12 mouse cellular contexts compared by ENCODE assay signal in the genomic region with DNA sequence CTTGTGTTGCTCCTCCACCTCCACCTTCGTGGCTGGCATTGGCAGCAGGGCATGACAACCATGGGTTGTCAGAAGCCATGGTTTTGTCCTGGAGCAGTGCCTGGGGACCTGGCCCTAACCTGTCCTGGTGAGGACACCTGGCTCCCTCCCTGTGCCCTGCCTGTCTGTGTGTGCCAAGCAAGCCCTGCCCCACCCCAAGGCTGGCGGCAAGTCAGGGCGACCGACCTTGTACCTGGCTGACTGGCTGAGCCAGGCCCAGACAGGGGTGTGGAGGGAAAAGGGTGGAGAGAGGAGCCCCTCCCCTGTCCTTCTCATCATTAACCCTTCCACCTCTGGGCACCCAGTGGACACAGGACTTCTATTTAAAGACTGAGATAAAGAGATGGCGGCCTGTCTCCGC. TPM values are rescaled to one million over a fixed set of nuclear protein-coding genes. Genes with fewer than 3 reads are reported as not detected.
DNase-seq lines count a peak whose midpoint lies in the region; ATAC-seq and TF ChIP-seq lines count a peak whose summit lies in the region.
"Had no signal": no experiment of that assay in that cellular context is flagged by ENCODE, and none has a peak within 500 bp of the region (broad histone marks: within the 10 kb centered on the region; RNA-seq: fewer than 3 reads in every experiment).

No protein-coding gene starts in this region.

- H3K9ac ChIP-seq in forebrain, postnatal 0 days = no peak overlapping the region
- H3K9ac ChIP-seq in forebrain, embryonic 16.5 days (replicated peaks; ENCODE audit: low read depth, low read length) = no peak overlapping the region; the same call in 1 of the 2 replicates
- no peak overlapping the region for H3K9ac ChIP-seq in midbrain, postnatal 0 days (replicated peaks; ENCODE audit: low read length, poor library complexity, severe bottlenecking)
- H3K9ac ChIP-seq in midbrain, embryonic 14.5 days (replicated peaks; ENCODE audit: low read length) = no peak overlapping the region
- no peak overlapping the region for H3K9ac ChIP-seq in kidney, embryonic 15.5 days
- H3K9ac ChIP-seq: hindbrain, embryonic 15.5 days; neural tube, embryonic 12.5 days had no signal

- 0 out of 2 replicates have a peak overlapping the region, but pooled peaks have one; percentile 93 for H3K4me2 ChIP-seq in forebrain, postnatal 0 days (ENCODE audit: low read depth)
- H3K4me2 ChIP-seq in forebrain, embryonic 16.5 days (ENCODE audit: low read length) = no peak overlapping the region
- H3K4me2 ChIP-seq in midbrain, postnatal 0 days (ENCODE audit: low read depth, low read length, poor library complexity, severe bottlenecking) = peak overlapping the region; percentile 10; the same call in 1 of the 2 replicates
- H3K4me2 ChIP-seq in midbrain, embryonic 14.5 days (ENCODE audit: low read length) = no peak overlapping the region
- H3K4me2 ChIP-seq in kidney, embryonic 15.5 days = 0 out of 2 replicates have a peak overlapping the region, but pooled peaks have one; percentile 3
- H3K4me2 ChIP-seq: neural tube, embryonic 12.5 days had no signal

- no peak overlapping the region for H3K4me3 ChIP-seq in forebrain, postnatal 0 days (ENCODE audit: low read depth, low read length)
- no peak overlapping the region for H3K4me3 ChIP-seq in forebrain, embryonic 16.5 days (replicated peaks; ENCODE audit: low read length)
- H3K4me3 ChIP-seq in midbrain, postnatal 0 days (ENCODE audit: low read depth, low read length) = no peak overlapping the region
- H3K4me3 ChIP-seq in midbrain, embryonic 14.5 days (replicated peaks; ENCODE audit: low read depth, low read length) = no peak overlapping the region
- no peak overlapping the region for H3K4me3 ChIP-seq in kidney, embryonic 15.5 days (replicated peaks)
- H3K4me3 ChIP-seq: hindbrain, embryonic 15.5 days; neural tube, embryonic 12.5 days had no signal

- no peak for TF ChIP-seq CTCF in forebrain, postnatal 0 days (IDR thresholded peaks at IDR 0.05; ENCODE audit: low read depth)
- no peak for TF ChIP-seq CTCF in midbrain, postnatal 0 days (IDR thresholded peaks at IDR 0.05)

- no peaks in the 10 kb centered on the region for H3K9me3 ChIP-seq in forebrain, postnatal 0 days (ENCODE audit: low read length)
- H3K9me3 ChIP-seq in forebrain, embryonic 16.5 days (ENCODE audit: control insufficient read depth, low read length) = no peaks in the 10 kb centered on the region
- H3K9me3 ChIP-seq in midbrain, postnatal 0 days (ENCODE audit: low read length) = no peaks in the 10 kb centered on the region
- no peaks in the 10 kb centered on the region for H3K9me3 ChIP-seq in midbrain, embryonic 14.5 days (ENCODE audit: control insufficient read depth, low read length)
- no peaks in the 10 kb centered on the region for H3K9me3 ChIP-seq in kidney, embryonic 15.5 days (replicated peaks)
- H3K9me3 ChIP-seq: hindbrain, embryonic 15.5 days; neural tube, embryonic 12.5 days had no signal

- no peaks in the 10 kb centered on the region for H3K27me3 ChIP-seq in forebrain, postnatal 0 days (ENCODE audit: insufficient read depth, low read length)
- no peaks in the 10 kb centered on the region for H3K27me3 ChIP-seq in forebrain, embryonic 16.5 days (replicated peaks; ENCODE audit: control insufficient read depth, insufficient read depth, low read length)
- no peaks in the 10 kb centered on the region for H3K27me3 ChIP-seq in midbrain, postnatal 0 days (ENCODE audit: insufficient read depth, low read length)
- no peaks in the 10 kb centered on the region for H3K27me3 ChIP-seq in midbrain, embryonic 14.5 days (ENCODE audit: control insufficient read depth, insufficient read depth, low read length)
- H3K27me3 ChIP-seq in kidney, embryonic 15.5 days = peaks cover 23% of the 10 kb centered on the region
- H3K27me3 ChIP-seq: hindbrain, embryonic 15.5 days had no signal

- ATAC-seq in forebrain, postnatal 0 days = no peak
- no peak for ATAC-seq in forebrain, embryonic 16.5 days
- no peak for ATAC-seq in midbrain, postnatal 0 days (ENCODE audit: low FRiP score)
- ATAC-seq in midbrain, embryonic 14.5 days (ENCODE audit: low FRiP score, low TSS enrichment) = no peak
- ATAC-seq in kidney, embryonic 15.5 days (replicated peaks; ENCODE audit: low FRiP score) = no peak
- ATAC-seq: CD4-positive, CD25-positive, alpha-beta regulatory T cell, adult 4 months; forebrain, embryonic 14.5 days had no signal

- DNase-seq in forebrain, postnatal 0 days = no peak
- DNase-seq in midbrain, postnatal 0 days (ENCODE audit: low spot score) = no peak
- DNase-seq in midbrain, embryonic 14.5 days = no peak
- DNase-seq in urinary bladder, postnatal 25 days (ENCODE audit: low spot score) = peak; percentile 60
- no peak for DNase-seq in spleen, adult 18-20 months
- DNase-seq in left cerebral cortex, adult 11 months (ENCODE audit: low spot score) = no peak

- no peaks in the 10 kb centered on the region; the same call in 1 of the 2 replicates for H3K36me3 ChIP-seq in forebrain, postnatal 0 days (ENCODE audit: insufficient read depth)
- H3K36me3 ChIP-seq in forebrain, embryonic 16.5 days (ENCODE audit: control insufficient read depth, insufficient read depth) = no peaks in the 10 kb centered on the region
- H3K36me3 ChIP-seq in midbrain, postnatal 0 days (ENCODE audit: insufficient read depth, low read length) = no peaks in the 10 kb centered on the region
- peaks cover 3% of the 10 kb centered on the region; the same call in 1 of the 2 replicates for H3K36me3 ChIP-seq in midbrain, embryonic 14.5 days (ENCODE audit: control insufficient read depth, insufficient read depth, low read length)
- peaks cover 3% of the 10 kb centered on the region; the same call in 1 of the 2 replicates for H3K36me3 ChIP-seq in kidney, embryonic 15.5 days

- WGBS in forebrain, postnatal 0 days = 45% methylated on average over 6 of the region's 6 CpGs
- WGBS in forebrain, embryonic 16.5 days = 51% methylated on average over 6 of the region's 6 CpGs
- 62% methylated on average over 6 of the region's 6 CpGs for WGBS in midbrain, postnatal 0 days
- 49% methylated on average over 6 of the region's 6 CpGs for WGBS in midbrain, embryonic 14.5 days
- WGBS in kidney, embryonic 15.5 days = 28% methylated on average over 6 of the region's 6 CpGs

- no peak overlapping the region for H3K27ac ChIP-seq in forebrain, postnatal 0 days (ENCODE audit: low read depth, low read length)
- no peak overlapping the region for H3K27ac ChIP-seq in forebrain, embryonic 16.5 days (ENCODE audit: low read length)
- no peak overlapping the region for H3K27ac ChIP-seq in midbrain, postnatal 0 days (ENCODE audit: low read depth, low read length)
- no peak overlapping the region for H3K27ac ChIP-seq in midbrain, embryonic 14.5 days (replicated peaks; ENCODE audit: low read depth, low read length)
- no peak overlapping the region for H3K27ac ChIP-seq in kidney, embryonic 15.5 days
- H3K27ac ChIP-seq: hindbrain, embryonic 15.5 days; neural tube, embryonic 12.5 days had no signal

- H3K4me1 ChIP-seq in forebrain, postnatal 0 days (ENCODE audit: insufficient read depth) = peaks cover 26% of the 10 kb centered on the region
- peaks cover 20% of the 10 kb centered on the region for H3K4me1 ChIP-seq in forebrain, embryonic 16.5 days (replicated peaks; ENCODE audit: control insufficient read depth, insufficient read depth, low read length)
- peaks cover 4% of the 10 kb centered on the region for H3K4me1 ChIP-seq in midbrain, postnatal 0 days (ENCODE audit: insufficient read depth, low read length)
- H3K4me1 ChIP-seq in midbrain, embryonic 14.5 days (ENCODE audit: control insufficient read depth, insufficient read depth, low read length) = peaks cover 19% of the 10 kb centered on the region
- peaks cover 44% of the 10 kb centered on the region for H3K4me1 ChIP-seq in kidney, embryonic 15.5 days

RNA-seq across cellular contexts. Expression of gene Rapgefl1, which starts 2.8 kb away (rescaled TPM):
- 28.7 TPM in 2 replicates for total RNA-seq in forebrain, postnatal 0 days (2014; rRNA removed)
- polyA plus RNA-seq in forebrain, postnatal 0 days (2015; fragmentation: Nextera tagmentation; extraction: Ambion mirVana) = 5.6 and 9.8 TPM in 2 replicates
- polyA plus RNA-seq in forebrain, embryonic 16.5 days (2015; fragmentation: Nextera tagmentation; extraction: Ambion mirVana) = 4.5 and 7.3 TPM in 2 replicates
- 39.0 and 40.8 TPM in 2 replicates for total RNA-seq in midbrain, postnatal 0 days (2014; rRNA removed)
- 10.9 and 11.4 TPM in 2 replicates for polyA plus RNA-seq in midbrain, postnatal 0 days (2015; fragmentation: Nextera tagmentation; extraction: Ambion mirVana)
- polyA plus RNA-seq in midbrain, embryonic 14.5 days (2014; fragmentation: Nextera tagmentation; extraction: Ambion mirVana) = 8.8 and 9.6 TPM in 2 replicates
- polyA plus RNA-seq in kidney, embryonic 15.5 days (2015; fragmentation: Nextera tagmentation; extraction: Ambion mirVana) = 1.6 and 1.7 TPM in 2 replicates

RNA-seq across cellular contexts. Expression of gene Wipf2, which starts 24.0 kb away (rescaled TPM):
- total RNA-seq in forebrain, postnatal 0 days (2014; rRNA removed) = 7.1 and 8.2 TPM in 2 replicates
- polyA plus RNA-seq in forebrain, postnatal 0 days (2015; fragmentation: Nextera tagmentation; extraction: Ambion mirVana) = 1.6 and 3.0 TPM in 2 replicates
- polyA plus RNA-seq in forebrain, embryonic 16.5 days (2015; fragmentation: Nextera tagmentation; extraction: Ambion mirVana) = 4.6 and 5.1 TPM in 2 replicates
- total RNA-seq in midbrain, postnatal 0 days (2014; rRNA removed) = 9.2 and 9.8 TPM in 2 replicates
- 3.0 and 3.8 TPM in 2 replicates for polyA plus RNA-seq in midbrain, postnatal 0 days (2015; fragmentation: Nextera tagmentation; extraction: Ambion mirVana)
- polyA plus RNA-seq in midbrain, embryonic 14.5 days (2014; fragmentation: Nextera tagmentation; extraction: Ambion mirVana) = 5.4 and 6.1 TPM in 2 replicates
- 4.2 and 5.2 TPM in 2 replicates for polyA plus RNA-seq in kidney, embryonic 15.5 days (2015; fragmentation: Nextera tagmentation; extraction: Ambion mirVana)

RNA-seq across cellular contexts. Expression of gene Casc3, which starts 34.7 kb away (rescaled TPM):
- total RNA-seq in forebrain, postnatal 0 days (2014; rRNA removed) = 22.5 and 27.2 TPM in 2 replicates
- 29.5 and 37.4 TPM in 2 replicates for polyA plus RNA-seq in forebrain, postnatal 0 days (2015; fragmentation: Nextera tagmentation; extraction: Ambion mirVana)
- 52.5 and 54.6 TPM in 2 replicates for polyA plus RNA-seq in forebrain, embryonic 16.5 days (2015; fragmentation: Nextera tagmentation; extraction: Ambion mirVana)
- total RNA-seq in midbrain, postnatal 0 days (2014; rRNA removed) = 29.4 and 32.2 TPM in 2 replicates
- 34.0 and 39.7 TPM in 2 replicates for polyA plus RNA-seq in midbrain, postnatal 0 days (2015; fragmentation: Nextera tagmentation; extraction: Ambion mirVana)
- polyA plus RNA-seq in midbrain, embryonic 14.5 days (2014; fragmentation: Nextera tagmentation; extraction: Ambion mirVana) = 46.6 and 57.3 TPM in 2 replicates
- 40.6 and 40.8 TPM in 2 replicates for polyA plus RNA-seq in kidney, embryonic 15.5 days (2015; fragmentation: Nextera tagmentation; extraction: Ambion mirVana)

RNA-seq across cellular contexts. Expression of gene Msl1, which starts 44.1 kb away (rescaled TPM):
- total RNA-seq in forebrain, postnatal 0 days (2014; rRNA removed) = 87.2 and 94.6 TPM in 2 replicates
- polyA plus RNA-seq in forebrain, postnatal 0 days (2015; fragmentation: Nextera tagmentation; extraction: Ambion mirVana) = 16.3 and 24.1 TPM in 2 replicates
- polyA plus RNA-seq in forebrain, embryonic 16.5 days (2015; fragmentation: Nextera tagmentation; extraction: Ambion mirVana) = 27.7 and 32.0 TPM in 2 replicates
- 88.3 and 107 TPM in 2 replicates for total RNA-seq in midbrain, postnatal 0 days (2014; rRNA removed)
- 22.3 and 25.8 TPM in 2 replicates for polyA plus RNA-seq in midbrain, postnatal 0 days (2015; fragmentation: Nextera tagmentation; extraction: Ambion mirVana)
- polyA plus RNA-seq in midbrain, embryonic 14.5 days (2014; fragmentation: Nextera tagmentation; extraction: Ambion mirVana) = 25.0 and 35.9 TPM in 2 replicates
- polyA plus RNA-seq in kidney, embryonic 15.5 days (2015; fragmentation: Nextera tagmentation; extraction: Ambion mirVana) = 25.1 and 25.8 TPM in 2 replicates

Comparison
In these comparisons a context has a peak if more than half of its experiments do, and no peak if none do; other contexts are left out.
1. H3K4me2 ChIP-seq: peak in forebrain, postnatal 0 days (single experiment), midbrain, postnatal 0 days (single experiment) and kidney, embryonic 15.5 days (single experiment); none in forebrain, embryonic 16.5 days (single experiment) and midbrain, embryonic 14.5 days (single experiment).